Mouse (Mus musculus) thymus, postnatal 36 days (tissue): Measurements from ENCODE around the gene Ttyh2.

Experiments
- DNase-seq, 2 experiments: peaks; one replicate each; pipeline ENCODE4 v3.0.0; 2022; ENCODE audit warnings: mixed read lengths in 2 of 2

The Ttyh2 gene

DNA sequence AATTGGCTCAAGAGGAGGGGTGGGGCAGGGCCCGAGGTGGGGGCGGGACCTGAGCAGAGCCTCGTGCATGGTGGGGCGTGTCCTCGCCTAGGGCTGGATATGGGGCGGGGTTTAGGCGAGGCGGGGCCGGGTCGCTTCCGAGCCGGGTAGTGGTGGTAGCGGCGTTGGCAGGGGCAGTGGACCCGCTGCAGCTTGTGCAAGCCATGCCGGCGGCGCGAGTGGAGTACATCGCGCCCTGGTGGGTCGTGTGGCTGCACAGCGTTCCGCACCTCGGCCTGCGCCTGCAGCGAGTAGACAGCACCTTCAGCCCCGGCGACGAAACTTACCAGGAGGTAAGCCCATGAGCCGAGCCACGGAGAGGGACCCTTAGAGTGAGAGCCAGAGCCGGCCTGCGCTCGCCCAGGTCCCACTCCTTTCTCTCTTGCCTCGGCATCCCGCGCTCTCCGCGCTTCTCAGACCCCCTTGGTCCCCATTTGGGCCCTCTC is at the start of gene Ttyh2:
Ttyh2 (plus strand) TSS at position 91 of the 485 bp plus-strand sequence.
- peak; percentile 48 to 58 for DNase-seq

DNA sequence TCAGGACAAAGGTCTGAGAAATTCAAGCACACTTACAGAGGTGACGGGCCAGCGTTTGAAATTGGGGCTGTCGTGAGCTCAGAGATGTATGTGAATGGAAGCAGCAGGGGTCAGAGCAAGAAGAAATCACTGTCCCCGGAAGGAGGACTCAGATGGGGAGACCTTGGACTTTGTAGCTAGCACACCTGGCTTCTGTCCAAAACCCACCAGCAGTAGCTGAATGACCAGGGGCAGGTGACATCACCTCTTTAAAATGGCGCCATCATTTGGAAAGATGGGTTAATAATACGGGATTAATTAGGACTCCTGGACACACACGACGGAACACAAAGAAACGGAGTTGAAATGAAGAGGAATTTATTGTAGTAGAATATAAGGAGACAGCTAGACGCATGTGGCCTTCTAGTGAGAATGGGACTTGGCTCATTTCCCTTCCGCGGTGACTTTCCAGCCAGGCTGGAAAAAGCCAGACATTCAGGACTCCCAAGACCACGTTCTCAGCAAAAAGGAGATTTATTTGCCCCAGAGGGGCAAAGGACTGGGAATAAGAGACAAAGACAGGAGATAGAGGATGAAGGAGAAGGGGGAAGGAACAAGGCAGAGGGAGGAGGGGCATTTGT is 49.0 kb upstream of the Ttyh2 start:
- no peak for DNase-seq

DNA sequence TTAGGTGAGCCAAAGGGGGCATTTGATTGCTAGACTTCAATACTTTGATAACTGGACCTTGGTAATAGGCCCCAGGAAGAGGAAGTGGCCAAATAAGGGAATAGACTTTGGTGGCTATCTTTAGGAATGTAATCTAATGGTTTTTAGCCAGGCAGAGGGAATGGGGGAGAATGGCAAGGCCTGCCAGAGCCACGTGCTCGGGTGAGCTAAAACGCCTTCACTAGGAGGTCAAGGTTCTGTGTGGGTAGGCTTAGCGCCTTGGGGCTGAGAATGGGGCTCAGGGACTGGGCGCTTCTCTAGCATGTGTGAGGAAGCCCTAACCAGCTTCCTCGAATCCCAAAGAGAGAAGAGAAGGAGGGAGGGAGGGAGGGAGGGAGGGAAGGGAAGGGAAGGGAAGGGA is 48.2 kb upstream of the Ttyh2 start:
- DNase-seq = no peak

DNA sequence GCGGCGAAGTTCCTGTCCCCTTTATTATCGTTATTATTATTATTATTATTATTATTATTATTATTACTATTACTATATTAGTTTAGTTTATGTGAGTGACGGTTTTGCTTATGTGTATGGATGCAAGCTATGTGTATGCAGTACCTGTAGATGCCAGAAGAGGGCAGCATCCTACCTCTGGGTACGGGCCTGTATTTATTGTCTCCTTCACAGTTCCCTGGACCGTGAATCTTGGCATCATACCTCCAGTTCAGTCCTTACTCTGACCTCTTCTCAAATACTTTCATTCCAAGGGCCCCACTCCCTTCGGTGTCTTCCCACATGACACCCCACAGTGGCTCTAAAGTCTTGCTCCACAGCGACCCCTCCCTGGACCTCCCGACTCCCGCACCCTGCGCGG is 47.2 kb upstream of the Ttyh2 start:
- no peak for DNase-seq

DNA sequence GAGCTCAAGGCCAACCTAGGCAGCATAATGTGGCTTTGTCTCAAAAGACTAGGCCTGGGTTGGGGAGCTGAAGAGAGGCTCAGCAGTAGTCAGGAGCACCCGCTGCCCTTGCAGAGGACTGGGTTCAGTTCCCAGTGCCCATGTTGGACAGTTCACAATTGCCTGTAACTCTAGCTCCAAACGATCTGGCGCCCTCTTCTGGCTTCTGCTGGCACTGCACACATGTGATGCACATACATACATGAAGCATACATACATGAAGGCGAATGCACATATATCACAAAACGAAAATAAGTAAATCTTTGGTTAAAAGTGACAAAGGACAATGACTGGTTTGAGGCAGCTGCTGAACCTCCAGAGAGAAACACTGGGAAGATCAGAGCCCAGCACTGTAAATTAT is 45.2 kb upstream of the Ttyh2 start:
- no peak for DNase-seq

DNA sequence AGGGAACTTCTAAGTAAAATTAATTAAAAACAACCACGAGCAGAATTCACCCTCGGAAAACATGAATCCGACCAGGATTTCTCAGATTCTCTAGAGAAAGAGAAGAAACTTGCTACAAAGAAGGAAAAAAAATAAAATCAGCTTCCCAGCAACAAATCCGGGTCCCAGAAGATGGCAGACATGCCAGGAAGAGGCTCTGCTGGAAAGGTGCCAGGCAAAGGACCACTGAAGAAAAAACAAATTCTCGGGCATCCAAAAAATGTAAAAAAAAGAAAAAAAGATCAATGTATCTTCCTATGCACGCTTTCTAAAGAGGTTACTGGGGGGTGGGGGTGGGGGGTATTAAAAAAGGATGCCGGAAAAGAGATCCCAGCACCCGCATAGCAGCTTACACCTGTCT is 43.0 kb upstream of the Ttyh2 start:
- no peak for DNase-seq

DNA sequence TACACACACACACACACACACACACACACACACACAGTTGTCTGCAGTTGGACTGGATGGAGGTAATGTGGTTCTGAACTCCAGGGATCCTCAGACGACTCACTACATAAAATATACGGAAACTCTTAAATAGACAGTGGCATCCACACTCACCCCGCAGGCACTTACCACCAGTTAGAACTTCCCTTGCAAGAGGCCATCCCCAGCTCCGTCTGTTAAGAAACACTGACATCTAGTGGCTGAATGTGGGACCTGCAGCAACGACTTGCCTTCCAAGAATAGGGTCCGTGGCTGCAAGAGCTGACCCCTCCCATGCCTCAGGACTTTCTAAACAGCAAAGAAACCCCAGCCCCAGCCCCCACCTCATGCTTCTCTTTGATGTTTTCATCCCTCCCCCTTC is 38.9 kb upstream of the Ttyh2 start:
- DNase-seq = peak; percentile 71 to 76

DNA sequence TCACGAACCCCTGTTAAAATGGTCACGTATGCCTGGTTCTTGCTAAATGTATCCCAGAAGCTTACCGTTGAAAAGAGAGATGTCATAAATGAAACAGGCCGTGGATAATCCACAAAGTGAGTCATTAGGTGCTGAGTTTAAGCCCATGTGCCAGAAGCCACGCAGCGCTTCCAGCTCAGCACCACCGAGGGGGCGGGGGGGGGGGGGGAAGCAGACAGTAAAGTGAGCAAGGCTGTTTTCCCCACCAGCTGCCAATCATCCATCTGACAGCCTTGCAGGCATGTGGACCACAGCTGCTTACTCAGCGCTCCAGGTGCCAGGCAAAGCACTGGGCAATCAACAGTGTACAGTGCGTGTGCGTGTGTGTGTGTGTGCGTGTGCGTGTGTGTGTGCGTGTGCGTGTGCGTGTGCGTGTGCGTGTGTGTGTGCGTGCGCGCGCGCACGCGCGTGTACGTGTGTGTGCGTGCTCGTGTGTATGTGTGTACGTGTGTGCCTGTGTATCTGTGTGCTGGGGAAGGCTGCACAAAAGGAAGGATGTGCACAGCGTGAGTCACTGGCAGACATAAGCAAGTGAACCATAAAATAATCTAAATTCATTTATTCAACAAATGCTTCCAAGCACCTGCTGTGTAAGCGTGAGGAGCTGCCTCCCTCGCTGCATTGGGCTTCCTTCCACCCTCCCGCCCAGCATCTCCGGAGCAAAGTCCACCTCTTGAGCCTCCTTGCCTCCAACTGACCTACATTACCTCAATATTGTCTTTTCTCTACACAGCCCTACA is 38.3 kb upstream of the Ttyh2 start:
- no peak for DNase-seq

DNA sequence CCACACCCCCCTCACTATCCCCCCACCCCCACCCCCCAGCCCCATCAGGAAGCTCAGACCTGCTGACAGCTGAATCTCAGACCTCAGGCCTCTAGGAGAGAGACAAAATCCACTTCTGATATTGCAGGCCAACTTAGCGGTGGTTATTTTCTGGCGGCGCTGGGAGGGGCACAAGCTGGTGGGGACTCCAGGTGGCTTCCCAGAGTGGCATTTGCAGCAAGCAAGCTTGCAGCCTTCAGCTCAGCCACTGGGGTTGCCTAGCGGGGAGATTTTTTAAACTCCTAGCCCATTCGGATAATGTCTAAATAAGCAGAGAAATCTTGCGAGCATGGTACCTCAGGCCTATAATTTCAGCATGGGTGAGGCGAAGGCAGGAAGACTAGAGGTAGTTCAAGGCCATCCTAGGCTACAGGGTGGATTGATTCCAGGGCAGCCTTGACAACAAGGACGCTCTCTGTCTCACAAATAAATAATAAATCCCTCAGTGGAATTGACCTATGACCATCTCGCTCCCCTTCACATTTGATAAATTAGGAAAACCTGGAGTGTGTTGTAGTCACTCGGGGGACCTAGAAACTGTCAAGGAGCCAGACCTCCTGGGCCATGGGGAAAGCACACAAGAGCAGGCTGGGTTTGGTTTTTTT is 36.5 kb upstream of the Ttyh2 start:
- DNase-seq = no peak

DNA sequence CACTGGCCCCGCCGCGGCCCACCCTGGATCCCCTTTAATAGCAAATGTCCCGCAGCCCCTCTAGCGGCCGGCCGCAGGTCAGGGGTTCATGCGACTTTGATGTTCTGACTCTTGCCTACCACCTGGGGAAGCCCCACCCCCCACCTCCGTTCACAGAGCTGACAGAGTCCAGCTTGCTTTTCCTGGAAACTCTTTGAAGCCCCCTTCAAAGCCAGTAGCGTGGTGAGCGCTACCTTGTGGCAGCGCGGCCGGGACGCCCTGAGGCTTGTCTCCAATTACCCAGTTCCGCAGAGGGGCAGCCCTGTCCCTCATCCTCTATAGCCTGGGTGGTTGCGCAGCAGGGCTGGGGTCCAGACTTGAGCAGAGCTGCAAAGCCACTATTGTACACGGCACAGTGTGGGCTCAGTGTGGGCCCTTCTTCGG is 35.5 kb upstream of the Ttyh2 start:
- no peak for DNase-seq

DNA sequence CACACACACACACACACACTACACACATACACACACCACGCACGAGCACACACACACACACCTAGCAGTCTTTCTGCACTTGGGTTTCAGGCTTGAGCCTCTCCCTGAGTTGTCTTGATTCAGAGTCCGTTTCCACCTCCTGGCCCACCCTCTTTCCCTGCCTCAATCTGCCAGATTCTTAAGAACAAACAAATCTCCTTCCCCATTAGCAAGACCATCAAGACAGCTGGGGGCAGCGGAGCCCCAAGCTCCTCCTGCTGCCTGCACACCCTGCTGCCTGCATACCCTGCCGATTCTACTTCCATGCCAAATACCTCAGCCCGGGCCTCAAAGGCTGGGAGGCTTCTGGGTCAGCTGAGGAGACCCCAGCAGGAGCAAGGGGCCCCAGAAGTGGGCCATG is 34.6 kb upstream of the Ttyh2 start:
- no peak for DNase-seq

DNA sequence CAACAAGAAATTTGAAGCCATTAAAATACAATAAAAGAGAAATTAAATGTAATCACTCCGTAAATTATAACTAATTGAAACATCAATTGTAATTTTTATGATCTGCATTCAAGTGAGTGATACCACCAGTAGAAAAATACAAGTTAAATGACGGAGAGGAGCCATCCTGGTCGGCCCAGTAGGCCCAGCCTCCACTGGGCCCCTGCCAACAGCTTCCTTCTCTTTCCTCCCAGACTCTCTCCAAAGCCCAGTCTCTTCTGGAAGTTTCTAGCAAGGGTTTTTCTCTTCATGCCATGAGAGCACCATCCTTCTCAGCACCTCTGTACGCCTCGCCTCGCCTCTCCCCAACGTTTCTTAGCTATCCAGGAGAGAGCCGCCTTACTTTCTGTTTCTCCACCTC is 34.1 kb upstream of the Ttyh2 start:
- DNase-seq = no peak

DNA sequence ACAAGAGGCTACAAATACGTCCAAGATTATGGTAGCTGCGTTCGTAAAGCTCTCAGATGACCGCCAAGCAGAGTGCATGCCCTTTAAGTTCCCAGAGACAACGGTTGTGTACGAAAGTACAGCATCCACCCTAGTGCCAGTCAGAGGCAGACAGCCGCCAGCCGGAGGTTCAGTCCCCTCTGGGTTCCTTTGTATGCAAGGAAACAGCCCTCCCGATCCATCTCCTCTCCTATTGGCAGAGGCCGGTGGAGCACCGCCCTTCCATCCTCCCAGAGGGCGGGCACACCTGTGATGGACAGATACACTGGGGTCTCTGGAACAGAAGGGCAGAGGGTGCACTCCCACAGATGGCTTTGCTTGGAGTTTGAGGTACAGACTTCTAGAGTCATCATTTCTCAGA is 33.0 kb upstream of the Ttyh2 start:
- no peak for DNase-seq

DNA sequence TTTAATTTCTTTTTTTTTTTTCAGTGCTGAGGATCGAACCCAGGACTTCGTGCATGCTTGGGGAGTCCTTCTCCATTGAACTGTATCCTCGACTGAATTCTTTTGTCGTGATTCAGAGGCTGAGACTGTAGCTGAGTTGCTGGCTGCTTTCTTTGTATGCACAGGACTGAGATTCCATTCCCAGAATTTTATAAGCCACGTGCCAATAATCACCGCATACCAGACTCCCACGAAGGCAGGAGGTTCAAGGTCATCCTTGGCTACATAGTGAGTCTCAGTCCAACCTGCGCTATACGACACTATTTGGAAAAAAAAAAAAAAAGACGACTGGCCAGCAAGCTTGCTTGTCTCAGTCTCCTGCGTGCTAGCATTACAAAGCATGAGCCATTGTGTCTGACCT is 32.3 kb upstream of the Ttyh2 start:
- no peak for DNase-seq

DNA sequence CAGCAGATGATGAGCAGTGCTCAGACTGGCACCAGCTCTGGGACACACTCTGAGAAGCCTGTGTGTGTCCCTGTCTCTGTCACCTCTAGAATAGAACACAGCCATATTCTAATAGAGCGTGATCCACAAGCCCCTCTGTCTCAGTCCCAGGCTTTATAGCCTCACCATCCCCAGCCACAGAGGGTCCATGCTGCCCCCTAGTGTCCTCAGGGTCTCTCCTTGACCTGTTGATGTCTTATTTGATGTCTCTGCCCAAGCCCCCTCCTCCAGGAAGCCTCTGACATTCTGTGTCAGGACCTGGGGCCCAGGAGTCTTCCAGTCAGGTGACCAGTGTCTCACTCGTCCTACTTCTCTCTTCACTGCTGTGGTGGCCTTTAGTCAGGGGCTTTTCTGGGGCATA is 31.1 kb upstream of the Ttyh2 start:
- DNase-seq = no peak

DNA sequence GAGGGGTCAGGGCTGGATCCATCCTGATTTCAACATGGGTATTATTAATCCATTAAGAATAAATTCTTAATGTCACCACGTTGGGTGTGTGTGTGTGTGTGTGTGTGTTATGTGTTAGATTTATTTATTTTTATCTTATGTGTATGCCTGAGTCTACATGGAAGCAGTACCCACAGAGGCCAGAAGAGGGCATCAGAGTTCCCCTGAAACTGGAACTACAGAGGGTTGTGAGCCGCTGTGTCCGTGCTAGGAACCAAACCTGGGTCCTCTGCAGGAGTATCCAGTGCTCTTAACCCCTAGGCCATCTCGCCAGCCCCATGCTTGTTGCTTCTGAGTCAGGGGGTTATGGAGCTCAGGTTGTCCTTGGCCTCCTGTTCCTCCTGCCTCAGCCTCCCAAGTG is 25.7 kb upstream of the Ttyh2 start:
- DNase-seq = no peak

DNA sequence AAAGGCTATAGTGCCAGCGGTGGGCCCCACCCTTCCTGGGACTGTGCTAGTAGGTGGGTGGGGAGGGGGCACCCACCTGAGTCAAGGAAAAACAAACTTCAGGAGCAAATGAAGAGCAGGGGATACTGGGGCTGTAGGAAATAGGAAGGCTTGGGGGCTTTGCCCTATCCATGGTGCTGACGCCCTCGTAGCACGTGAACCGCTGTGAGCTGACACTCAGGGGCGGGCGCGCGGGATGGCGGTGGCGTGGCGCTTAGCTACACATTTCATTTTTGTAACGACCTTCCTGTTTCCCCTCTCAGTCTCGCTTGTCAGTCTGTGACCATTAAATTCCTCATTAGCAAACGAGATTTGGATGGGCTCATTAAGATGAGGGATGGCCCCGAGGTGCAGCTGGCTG is 22.7 kb upstream of the Ttyh2 start:
- DNase-seq = no peak

DNA sequence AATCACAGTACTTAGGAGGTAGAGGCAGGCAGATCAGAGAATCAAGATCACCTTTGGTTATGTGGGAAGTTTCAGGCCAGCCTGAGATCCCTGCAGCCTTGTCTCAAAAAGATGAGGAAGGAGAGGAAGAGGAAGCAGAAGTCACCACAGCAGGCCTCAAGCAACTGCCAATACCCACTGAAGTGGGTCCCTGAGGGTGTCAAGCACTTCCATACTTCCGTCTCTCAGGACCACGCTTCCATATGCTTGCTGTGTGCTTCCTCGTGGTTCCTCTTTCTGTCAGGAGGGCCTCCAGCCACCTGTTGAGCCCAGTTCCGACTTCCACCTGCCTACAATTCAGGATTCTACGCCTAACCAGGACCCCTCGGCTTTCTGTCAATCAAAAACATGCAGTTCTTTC is 21.6 kb upstream of the Ttyh2 start:
- no peak for DNase-seq

DNA sequence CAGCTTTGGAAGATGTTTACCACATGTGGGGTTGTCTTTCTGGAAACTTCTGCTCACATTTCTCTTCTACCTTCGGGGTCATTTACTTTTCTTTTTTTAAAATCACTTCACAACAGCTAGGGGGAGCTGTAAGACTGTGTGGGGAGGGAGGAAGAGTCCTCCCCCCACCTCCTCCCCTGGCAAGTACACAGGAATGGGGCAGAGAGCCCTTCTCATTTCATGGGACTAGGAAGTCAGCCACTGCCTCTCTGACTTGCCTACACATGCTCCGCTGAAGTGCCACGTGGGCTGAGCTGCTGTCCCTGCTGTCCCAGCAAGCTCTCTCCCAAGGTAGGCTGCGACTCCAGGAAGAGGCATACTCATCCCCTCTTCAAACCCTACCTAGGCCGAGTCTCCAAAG is 20.7 kb upstream of the Ttyh2 start:
- DNase-seq = no peak

DNA sequence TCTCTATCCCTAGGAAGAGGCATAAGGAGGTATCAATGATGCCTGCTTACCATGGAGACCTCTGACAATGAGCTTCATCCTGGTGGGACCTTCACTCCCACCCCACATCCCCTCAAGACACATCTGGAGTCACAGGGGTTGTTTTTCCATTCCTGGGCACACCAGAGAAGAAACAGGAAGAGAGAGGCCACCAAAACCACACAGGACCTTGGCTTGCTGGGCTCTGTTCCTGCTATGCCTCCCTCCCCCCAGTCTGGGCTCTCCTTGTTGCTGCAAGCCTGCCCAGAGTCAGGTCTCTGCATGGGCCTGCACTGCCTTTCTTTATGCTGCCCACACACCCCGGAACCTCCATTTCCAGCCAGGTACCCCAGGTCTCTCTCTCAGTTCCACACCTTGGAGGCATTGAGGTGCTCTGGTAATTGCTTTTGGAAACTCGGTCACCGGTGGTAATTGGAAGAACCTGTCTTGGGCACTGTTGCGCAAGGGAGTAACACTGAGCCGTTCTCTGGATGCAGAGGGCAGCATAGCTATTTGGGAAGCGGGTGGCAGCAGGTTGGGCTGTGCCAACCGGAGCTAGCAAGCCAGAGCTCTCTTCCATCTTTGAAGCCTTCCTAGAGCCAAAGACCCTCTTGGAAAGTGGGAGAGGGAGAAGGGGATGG is 19.8 kb upstream of the Ttyh2 start:
- DNase-seq = no peak

DNA sequence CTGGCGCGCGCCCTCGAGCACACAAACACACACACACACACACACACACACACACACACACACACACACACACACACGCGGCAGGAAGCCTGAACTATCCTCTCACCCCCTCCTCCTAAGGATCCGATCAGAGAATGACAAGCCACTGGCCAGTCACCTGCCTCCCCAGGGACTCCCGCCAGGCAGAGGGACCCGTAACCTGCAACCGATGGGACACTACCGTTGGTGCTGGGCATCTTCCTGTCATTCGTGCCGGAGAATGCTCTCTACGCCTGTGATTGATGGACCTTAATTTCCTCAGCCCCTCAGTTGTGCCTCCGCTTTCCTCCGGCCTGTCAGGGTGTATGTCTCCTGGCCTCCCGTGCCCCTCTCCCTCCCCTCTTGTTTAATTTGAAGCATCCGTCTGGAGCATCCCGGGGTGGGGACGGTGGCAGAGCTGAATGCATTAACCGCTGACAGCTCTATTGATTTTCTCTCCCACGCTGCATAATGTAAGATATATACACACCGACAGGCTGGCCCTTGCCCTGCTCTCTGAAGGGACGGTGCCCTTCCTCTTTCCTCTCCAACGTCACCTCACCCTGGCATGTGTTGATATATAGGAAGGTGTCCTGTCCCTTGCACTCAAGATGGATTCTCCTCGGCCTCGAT is 18.1 kb upstream of the Ttyh2 start:
- no peak for DNase-seq

DNA sequence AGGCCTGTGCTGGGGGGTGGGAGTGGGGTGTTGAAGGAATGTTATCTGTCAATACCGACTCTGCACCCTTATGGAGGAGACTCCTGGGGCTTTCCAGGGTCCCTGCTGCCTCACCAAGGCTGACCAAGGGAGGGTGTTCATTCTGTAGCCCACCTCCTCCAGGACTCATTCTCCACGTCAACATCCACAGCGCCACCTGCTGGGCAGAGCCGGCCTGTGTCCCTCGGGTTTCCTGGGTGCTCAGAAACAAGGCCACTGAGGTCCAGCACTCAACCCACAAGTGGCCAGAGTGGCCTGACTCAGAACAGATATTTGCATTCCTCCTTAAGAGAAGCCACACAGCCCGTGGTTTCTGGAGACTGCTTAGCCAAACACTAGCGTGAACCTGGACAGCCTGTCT is 17.5 kb upstream of the Ttyh2 start:
- peak; percentile 58 to 64 for DNase-seq

DNA sequence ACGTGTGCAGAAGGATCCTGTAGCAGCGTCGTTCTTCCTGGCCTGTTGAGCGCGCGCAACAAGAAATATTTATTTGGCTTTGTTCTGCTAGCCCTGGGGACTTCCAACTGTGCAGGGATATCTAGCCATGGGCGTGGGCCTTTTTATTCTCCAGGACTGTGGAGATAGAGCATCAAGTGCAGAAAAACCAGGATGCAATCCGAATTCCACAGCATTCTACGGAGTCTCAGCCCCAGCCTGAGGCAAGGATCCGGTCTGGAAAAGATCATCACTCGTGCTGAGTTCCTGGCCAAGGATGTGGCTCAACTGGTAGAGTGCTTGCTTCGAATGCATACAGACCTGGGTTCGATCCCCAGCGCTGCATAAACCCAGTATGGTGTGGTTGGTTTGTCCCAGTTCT is 13.1 kb upstream of the Ttyh2 start:
- no peak for DNase-seq
